Mouse (Mus musculus) heart, adult 2 months (tissue): ENCODE results near the gene Olfr309. TPM values are rescaled to one million over a fixed set of nuclear protein-coding genes. Genes with fewer than 3 reads are reported as not detected.
"Not testable (repeated sequence)": the region's sequence is repeated elsewhere in the genome, so short reads cannot be mapped to it uniquely, and the experiment has no call there.

Experiments
- DNase-seq, 2 experiments: peaks; one replicate each; pipeline ENCODE4 v3.0.0; 2021
- H3K27ac ChIP-seq: fragments of 200-600 bp; 2 replicates; pipeline ENCODE4 v1.8.1; 2022
- H3K27me3 ChIP-seq: fragments of 200-500 bp; 2 replicates; pipeline ENCODE4 v1.6.1; 2012; ENCODE audit warnings: mild to moderate bottlenecking, low read length, inconsistent platforms, mixed read lengths; ENCODE audit not compliant: control insufficient read depth, insufficient read depth
- H3K36me3 ChIP-seq: fragments of 200-500 bp; 2 replicates; pipeline ENCODE4 v1.6.1; 2012; ENCODE audit warnings: low read length, inconsistent platforms; ENCODE audit not compliant: control insufficient read depth, insufficient read depth
- H3K4me1 ChIP-seq: fragments of 200-500 bp; 2 replicates; pipeline ENCODE4 v1.6.1; 2011; ENCODE audit warnings: low read length; ENCODE audit not compliant: control insufficient read depth, insufficient read depth
- H3K4me3 ChIP-seq: fragments of 200-600 bp; 2 replicates; pipeline ENCODE4 v1.8.1; 2022
- H3K79me2 ChIP-seq: fragments of 200-500 bp; replicated peaks from 2 replicates; pipeline ENCODE4 v1.6.1; 2012; ENCODE audit warnings: mild to moderate bottlenecking, inconsistent platforms, low read length, moderate library complexity, mixed read lengths; ENCODE audit not compliant: control insufficient read depth, insufficient read depth
- H3K9ac ChIP-seq: fragments of 200-500 bp; 2 replicates; pipeline ENCODE4 v1.6.1; 2012; ENCODE audit warnings: low read depth, mild to moderate bottlenecking, control low read depth, inconsistent platforms, low read length, mixed read lengths
- CTCF ChIP-seq: fragments of 200-600 bp; IDR thresholded peaks from 2 replicates; pipeline ENCODE4 v1.8.1; 2022; ENCODE audit warnings: antibody characterized with exemption, mild to moderate bottlenecking, moderate library complexity
- EP300 ChIP-seq: fragments of 200-500 bp; IDR thresholded peaks from 2 replicates; pipeline ENCODE4 v1.6.1; 2011; ENCODE audit warnings: low read depth, low read length, control low read depth; ENCODE audit not compliant: insufficient read depth
- POLR2A ChIP-seq: fragments of 200-500 bp; IDR thresholded peaks from 2 replicates; pipeline ENCODE4 v1.6.1; 2011; ENCODE audit warnings: mild to moderate bottlenecking, low read depth, low read length, control low read depth; ENCODE audit not compliant: insufficient read depth
- WGBS: fragments of 180-500 bp; shearing (Covaris S2); methylation state at CpG from one replicate; pipeline ENCODE4 v1.1.7; 2018; 5-methylcytosine and 5-hydroxymethylcytosine counted together
- intact Hi-C: fragments of 180-260 bp; cut with DNase I; formaldehyde crosslinking; loops from one replicate; pipeline ENCODE4 v1.15.1; 2025
- long read RNA-seq: library from polyadenylated mRNA; stranded (forward); transcript quantifications from one replicate; pipeline ENCODE4 v2.0.0, GENCODE M21; 2021
- polyA plus RNA-seq: library from polyadenylated mRNA; depleted of rRNA; stranded (reverse); fragments of >200 nt; gene quantifications from 2 replicates; pipeline ENCODE4 v1.2.3, GENCODE M21; 2012; rRNA removed
- total RNA-seq, 2 experiments: library from RNA; stranded (reverse); gene quantifications; 2 replicates each; pipeline ENCODE4 v1.2.3; 2021

Olfr309 gene
- total RNA-seq = not detected
- not detected in 2 replicates for polyA plus RNA-seq
- long read RNA-seq = 0 reads

GRCm38 (mm10) chr7:86313608-86314007 lies at the start of gene Olfr309:
TSS of gene Olfr309 (minus strand) at chr7:86313708.
- H3K79me2 ChIP-seq = no peaks in the 10 kb centered on the region
- H3K36me3 ChIP-seq = no peaks in the 10 kb centered on the region
- WGBS = 52% methylated on average over 2 of the region's 2 CpGs
- no peak for DNase-seq
- H3K27me3 ChIP-seq = no peaks in the 10 kb centered on the region
- no peaks in the 10 kb centered on the region for H3K4me1 ChIP-seq
- H3K4me3 ChIP-seq = no peak within 1 kb of the TSS
- H3K9ac ChIP-seq = no peak within 1 kb of the TSS
- intact Hi-C loops = no loop called here
- H3K27ac ChIP-seq = no peak within 1 kb of the TSS
- TF ChIP-seq EP300 = no peak
- TF ChIP-seq CTCF = no peak
- TF ChIP-seq POLR2A = no peak

DNA sequence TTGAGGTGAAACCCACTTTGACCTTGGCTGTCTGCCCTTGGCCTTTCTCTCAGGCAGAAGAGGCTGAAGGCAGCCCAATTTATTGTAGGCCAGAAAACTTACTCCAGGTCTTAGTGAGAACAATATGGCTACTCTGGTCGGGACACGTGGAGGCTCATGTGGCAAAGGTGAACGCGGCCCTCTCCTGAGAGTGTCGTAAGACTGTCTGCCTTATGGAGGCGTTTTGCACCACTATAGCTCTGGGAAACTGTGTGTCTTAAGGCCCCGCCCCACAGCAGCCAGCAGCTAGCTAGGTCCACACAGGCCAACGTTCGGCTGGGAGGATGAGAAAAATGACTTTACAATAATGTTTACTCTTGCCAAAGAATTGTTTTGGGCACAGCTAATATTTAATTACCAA lies 32.8 kb upstream of the Olfr309 start:
- H3K4me3 ChIP-seq, DNase-seq, H3K36me3 ChIP-seq, H3K79me2 ChIP-seq, H3K9ac ChIP-seq, H3K27me3 ChIP-seq, intact Hi-C loops, H3K4me1 ChIP-seq, H3K27ac ChIP-seq: not testable (repeated sequence)
- WGBS = 84% methylated on average over 9 of the region's 9 CpGs

DNA sequence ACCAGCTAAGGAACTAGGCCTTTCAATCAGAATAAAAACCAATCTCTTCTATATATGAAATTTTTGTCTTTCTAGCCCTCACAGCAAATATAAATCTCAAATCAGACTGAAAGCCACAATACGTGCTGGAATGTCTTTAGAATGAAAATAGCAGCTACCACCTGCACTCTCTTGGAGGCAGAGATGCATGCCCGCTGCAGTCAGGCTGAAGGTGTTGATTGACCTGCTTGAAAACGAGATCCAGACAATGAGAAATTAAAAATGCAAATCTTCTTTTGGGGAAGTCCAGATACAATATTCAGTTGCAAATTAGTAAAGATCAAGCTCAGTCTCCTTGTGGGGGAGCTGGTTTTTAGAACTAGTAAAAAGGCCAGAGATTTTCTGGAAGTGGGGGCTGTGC lies 30.7 kb upstream of the Olfr309 start:
- no peak overlapping the region for H3K4me3 ChIP-seq
- intact Hi-C loops = no loop called here
- H3K36me3 ChIP-seq = no peaks in the 10 kb centered on the region
- no peaks in the 10 kb centered on the region for H3K79me2 ChIP-seq
- no peak for TF ChIP-seq EP300
- no peak for TF ChIP-seq CTCF
- TF ChIP-seq POLR2A = no peak
- DNase-seq = no peak
- no peaks in the 10 kb centered on the region for H3K27me3 ChIP-seq
- H3K9ac ChIP-seq = no peak overlapping the region
- no peak overlapping the region for H3K27ac ChIP-seq
- WGBS = 42% methylated on average over 3 of the region's 3 CpGs
- no peaks in the 10 kb centered on the region for H3K4me1 ChIP-seq

DNA sequence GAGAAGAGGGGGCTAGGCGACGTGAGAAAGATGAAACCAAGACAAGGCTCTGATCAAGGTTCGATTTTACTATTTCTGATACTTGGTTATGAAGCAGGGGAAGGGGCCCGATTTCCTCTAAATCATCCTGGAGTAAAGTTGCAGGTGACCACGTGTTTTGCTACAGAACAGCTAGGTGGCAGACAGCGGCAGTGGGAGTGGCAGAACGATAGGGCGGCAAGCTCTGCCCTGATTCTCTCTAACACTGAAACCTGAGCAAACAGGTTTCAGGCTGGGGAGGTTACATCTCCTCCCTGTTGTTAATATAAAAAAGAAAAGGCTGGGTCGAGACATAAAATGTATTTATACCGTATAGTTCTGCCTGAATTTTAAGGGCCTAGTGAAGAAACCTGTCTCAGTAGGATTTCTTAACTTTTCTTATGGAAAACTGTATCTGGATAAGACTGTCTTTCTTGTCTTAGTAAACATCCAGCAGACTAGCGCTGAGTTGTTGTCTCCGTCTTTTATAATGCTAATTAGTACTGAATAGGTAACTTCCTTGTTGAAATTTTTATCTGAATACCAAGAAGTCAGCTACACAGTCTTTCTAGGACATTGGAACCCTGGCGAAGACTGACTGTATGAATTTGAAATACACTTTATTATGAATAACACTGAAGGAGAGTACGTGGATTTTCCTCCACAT lies 29.5 kb upstream of the Olfr309 start:
- Histone ChIP-seq H3K79me2 (no peaks in the 10 kb centered on the region), H3K36me3 (no peaks in the 10 kb centered on the region), H3K4me1 (no peaks in the 10 kb centered on the region), H3K9ac (no peak overlapping the region), H3K27me3 (no peaks in the 10 kb centered on the region), H3K27ac (no peak overlapping the region), H3K4me3 (no peak overlapping the region)
- no peak for DNase-seq
- intact Hi-C loops = no loop called here
- no peak for TF ChIP-seq EP300
- TF ChIP-seq CTCF = no peak
- TF ChIP-seq POLR2A = no peak
- WGBS = 65% methylated on average over 14 of the region's 14 CpGs

- Histone ChIP-seq H3K4me1 (no peaks in the 10 kb centered on the region), H3K9ac (no peak within 1 kb of the TSS), H3K4me3 (no peak within 1 kb of the TSS), H3K27ac (no peak within 1 kb of the TSS), H3K36me3 (no peaks in the 10 kb centered on the region), H3K27me3 (no peaks in the 10 kb centered on the region), H3K79me2 (no peaks in the 10 kb centered on the region)
- no peak for DNase-seq
- TF ChIP-seq POLR2A (no peak), CTCF (no peak), EP300 (no peak)
- 53% methylated on average over 1 of the region's 1 CpGs for WGBS
- intact Hi-C loops = no loop called here
Observed at GRCm38 (mm10) chr7:86337486-86337885, 24.0 kb upstream of the Olfr309 start, which contains the start of gene Olfr307. TSS of gene Olfr307 (minus strand) at chr7:86337586.

GRCm38 (mm10) chr7:86325530-86325929 lies 12.0 kb upstream of the Olfr309 start, which contains the start of gene Olfr308:
TSS of gene Olfr308 (minus strand) at chr7:86325630.
- H3K79me2 ChIP-seq = no peaks in the 10 kb centered on the region
- no peak for DNase-seq

More at GRCm38 (mm10) chr7:86325530-86325929, 12.0 kb upstream of the Olfr309 start, which contains the start of gene Olfr308:
- intact Hi-C loops = no loop called here
- Histone ChIP-seq H3K36me3 (no peaks in the 10 kb centered on the region), H3K27ac (no peak within 1 kb of the TSS), H3K4me1 (no peaks in the 10 kb centered on the region), H3K9ac (no peak within 1 kb of the TSS), H3K27me3 (no peaks in the 10 kb centered on the region), H3K4me3 (no peak within 1 kb of the TSS)
- TF ChIP-seq CTCF = no peak
- TF ChIP-seq POLR2A = no peak
- TF ChIP-seq EP300 = no peak
